Mouse (Mus musculus) cortical plate, adult 2 months (tissue): ENCODE measurements around the gene Rnase12.

Experiments
- CTCF ChIP-seq: fragments of 200-500 bp; IDR thresholded peaks from 2 replicates; pipeline ENCODE4 v1.5.1; 2011; ENCODE audit warnings: mild to moderate bottlenecking, control low read depth, low read length; ENCODE audit not compliant: insufficient read depth; ENCODE audit errors: extremely low read depth
- POLR2A ChIP-seq: fragments of 200-500 bp; IDR thresholded peaks from 2 replicates; pipeline ENCODE4 v1.6.1; 2011; ENCODE audit warnings: mild to moderate bottlenecking, low read length, control low read depth; ENCODE audit not compliant: insufficient read depth; ENCODE audit errors: extremely low read depth

DNA sequence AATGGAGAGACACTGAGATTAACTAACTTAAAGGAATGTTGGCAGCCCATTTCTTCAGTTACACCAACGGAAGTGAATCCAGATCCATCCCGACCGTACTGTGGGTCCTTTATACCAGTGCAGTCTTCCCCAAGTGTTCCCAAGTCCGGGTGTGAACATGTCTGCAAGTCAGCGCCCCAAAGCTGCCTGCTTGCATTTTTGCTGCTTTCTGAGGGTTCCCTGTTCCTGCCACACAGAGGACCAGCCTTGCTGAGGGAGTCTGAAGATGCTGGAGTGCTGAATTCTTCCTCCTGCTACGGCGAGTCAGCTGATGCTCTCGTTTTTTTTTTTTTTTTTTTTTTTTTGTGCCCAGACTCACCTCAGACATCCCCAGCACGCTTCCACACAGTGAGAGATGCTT lies 37.5 kb upstream of the Rnase12 start:
- TF ChIP-seq POLR2A (no peak), CTCF (no peak)
